Mouse (Mus musculus) lung, postnatal 25 days (tissue): Measurements from ENCODE around the gene Rps6kc1.
A peak's percentile ranks its signal among the peaks of the same experiment; 100 is the strongest.

Experiments
- DNase-seq: peaks from one replicate; pipeline ENCODE4 v3.0.0; 2022; ENCODE audit warnings: low spot score

Rps6kc1 gene

DNA sequence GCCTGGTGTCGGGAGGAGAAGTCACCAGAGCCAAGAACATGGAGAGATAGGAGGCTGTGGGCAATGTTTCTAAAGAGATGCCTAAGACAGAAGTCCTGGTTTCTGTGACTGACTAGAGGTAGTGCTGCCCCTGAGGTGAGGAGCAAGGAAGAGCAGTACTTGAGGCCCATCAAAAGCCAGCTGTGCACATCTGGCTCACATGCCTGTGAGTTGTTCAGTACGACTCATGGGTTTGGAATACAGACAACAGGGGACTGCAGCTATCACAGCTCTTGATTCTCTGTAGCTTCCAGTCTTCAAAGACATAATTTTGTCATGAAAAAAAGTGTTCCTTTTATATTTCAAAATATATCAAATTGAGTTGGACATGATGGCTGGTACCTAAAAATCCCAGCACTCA is 10.5 kb downstream of the Rps6kc1 start:
- DNase-seq, result no peak

DNA sequence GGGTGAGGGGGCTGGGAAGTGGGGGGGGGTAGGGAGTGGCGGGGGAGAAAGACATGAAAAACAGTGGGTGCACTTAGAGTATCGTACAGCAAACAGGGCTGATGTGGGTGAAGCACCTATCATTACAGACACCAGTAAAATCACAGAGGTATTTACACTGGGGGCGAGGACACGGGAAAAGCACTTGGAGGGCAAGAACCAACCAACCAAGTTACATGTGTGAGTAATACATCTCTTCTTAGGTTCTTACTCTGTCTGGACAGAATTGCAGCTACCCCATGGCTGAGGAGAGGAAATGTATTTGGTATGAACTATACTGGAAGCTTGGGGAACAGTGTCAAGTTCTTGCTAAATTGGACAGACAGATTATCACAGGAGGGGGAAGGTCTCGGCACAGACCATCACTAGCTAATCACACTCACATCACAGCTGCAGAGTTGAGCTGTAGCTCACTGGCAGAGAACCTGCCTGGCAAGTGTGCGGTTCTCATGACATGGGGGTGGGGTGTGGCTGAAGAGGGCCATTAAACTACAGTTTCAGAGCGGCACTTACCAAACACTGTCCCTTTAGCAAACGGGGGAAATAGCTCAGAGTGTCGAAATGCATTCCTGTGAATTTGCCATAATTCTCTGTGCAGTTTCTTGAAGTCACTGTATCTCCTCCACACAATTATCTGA is 12.5 kb downstream of the Rps6kc1 start:
- DNase-seq, result peak; percentile 66

DNA sequence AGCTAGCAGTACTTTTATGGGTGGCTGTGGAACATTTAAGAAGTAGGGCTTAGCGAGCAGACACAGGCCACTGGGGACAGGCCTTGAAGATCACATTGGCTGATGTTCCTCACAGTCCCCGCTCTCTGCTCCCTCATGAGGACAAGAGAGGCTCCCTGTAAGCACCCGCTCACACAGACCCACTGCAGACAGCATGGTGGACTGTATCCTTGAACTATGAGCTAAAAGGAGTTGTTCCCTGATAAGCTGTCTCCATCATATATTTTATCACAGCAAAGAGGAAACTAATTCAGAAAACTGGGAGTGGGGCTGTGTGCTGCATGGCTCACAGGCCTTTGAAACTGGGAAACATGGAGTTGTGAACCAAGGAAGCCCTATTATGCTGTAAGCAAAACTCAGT is 13.4 kb downstream of the Rps6kc1 start:
- DNase-seq, result no peak

GRCm38 (mm10) chr1:190893559-190894167 is 17.9 kb downstream of the Rps6kc1 start:
- no peak for DNase-seq

DNA sequence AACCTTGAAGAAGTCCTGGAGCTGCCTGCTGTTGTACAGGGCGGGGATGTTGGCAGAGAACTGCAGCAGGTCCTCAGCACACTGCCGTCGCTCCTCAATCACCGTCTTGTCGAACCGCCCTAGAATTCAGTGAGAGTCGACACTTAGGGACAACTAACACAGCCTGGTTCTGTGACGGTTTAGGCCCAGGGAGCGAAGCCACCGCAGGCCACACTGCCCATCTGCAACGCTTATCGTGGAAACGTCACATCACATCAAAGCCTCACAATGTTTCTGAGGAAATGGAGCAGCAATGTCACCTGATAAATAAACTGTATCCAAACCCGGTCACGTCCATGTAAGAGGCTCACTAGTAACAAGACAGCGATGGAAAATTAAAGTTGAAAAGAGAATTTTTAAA is 22.9 kb downstream of the Rps6kc1 start:
- no peak for DNase-seq

DNA sequence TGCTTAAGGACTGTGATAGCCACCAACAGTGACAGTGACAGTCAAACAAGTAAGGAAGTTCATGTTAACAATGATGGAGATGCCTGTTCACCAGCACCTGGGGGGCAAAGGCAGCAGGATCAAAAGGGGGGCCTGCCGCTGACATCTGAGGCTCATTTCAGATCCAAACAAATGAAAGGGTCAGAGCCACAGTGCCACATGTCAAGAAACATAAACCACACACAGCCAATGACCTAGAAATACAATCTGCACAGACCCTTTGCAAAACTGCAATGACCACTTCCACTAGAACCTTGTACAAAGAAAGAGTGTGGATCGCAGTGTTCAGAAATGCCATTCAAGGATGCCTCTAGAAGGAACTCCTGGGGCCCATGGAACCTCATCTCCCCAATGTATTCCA is 23.5 kb downstream of the Rps6kc1 start:
- no peak for DNase-seq

- DNase-seq, result peak; percentile 36
Observed at GRCm38 (mm10) chr1:190886014-190886413, 25.6 kb downstream of the Rps6kc1 start.

DNA sequence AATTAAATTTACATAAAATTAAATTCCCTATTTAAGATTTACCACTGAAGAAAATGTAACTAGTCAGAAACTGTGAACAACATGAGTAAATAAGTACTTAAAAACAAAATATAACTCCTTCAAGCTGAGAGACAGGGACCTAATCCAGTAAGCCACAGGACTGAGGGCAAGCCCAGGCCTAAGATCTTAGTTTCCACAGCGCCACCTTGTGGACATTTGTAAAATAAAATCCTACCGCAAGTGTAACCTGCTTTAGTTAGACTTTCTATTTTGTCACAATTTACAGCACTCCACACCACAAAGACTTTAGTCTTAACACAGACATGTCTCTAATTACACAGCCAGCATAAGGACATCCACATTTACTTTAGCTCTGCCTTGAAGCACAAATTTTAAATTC is 30.1 kb downstream of the Rps6kc1 start:
- DNase-seq, result peak; percentile 53

- DNase-seq, result peak; percentile 35
Observed at GRCm38 (mm10) chr1:190880638-190881037, 30.9 kb downstream of the Rps6kc1 start.

- no peak for DNase-seq
Observed at GRCm38 (mm10) chr1:190875751-190876150, 35.8 kb downstream of the Rps6kc1 start.

DNA sequence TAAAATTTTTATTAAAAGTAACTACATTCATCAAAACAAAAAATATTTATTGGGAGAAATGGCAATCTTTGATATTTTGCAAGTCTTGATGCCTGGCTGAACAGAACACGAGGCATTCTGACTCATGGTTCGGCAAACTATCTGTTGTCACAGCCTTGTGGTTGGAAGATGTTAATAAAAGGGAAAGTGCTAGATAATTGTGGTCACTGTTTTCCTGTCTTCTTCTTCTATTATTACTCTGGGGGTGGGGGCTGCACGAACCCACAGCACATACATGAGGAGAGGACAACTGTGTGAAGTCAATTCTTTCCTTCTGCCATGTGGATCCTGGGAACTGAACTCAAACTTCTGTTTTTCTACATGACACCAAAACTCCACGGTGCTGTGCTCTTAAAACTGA is 36.5 kb downstream of the Rps6kc1 start:
- no peak for DNase-seq

GRCm38 (mm10) chr1:190871068-190871467 is 40.5 kb downstream of the Rps6kc1 start:
- DNase-seq, result no peak

- DNase-seq, result no peak
Observed at GRCm38 (mm10) chr1:190869996-190870395, 41.6 kb downstream of the Rps6kc1 start.

DNA sequence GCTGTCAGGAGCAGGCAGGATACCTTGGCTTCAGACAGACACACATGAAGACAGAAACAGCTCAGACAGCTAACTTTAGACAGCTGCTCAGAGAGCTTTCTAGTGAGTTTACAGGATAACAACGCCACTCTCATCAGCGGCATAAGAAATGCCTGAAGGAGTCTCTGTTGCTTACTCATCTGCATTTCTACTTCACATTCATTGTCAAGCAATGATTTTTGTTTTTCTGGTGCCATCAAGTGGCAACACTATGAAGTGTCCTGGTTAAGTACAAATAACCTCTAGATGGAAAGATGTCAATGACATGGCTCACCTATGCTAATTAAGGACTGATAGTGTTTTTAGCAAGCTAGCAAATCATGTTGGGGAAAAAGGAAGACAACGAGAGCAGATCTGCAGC is 42.8 kb downstream of the Rps6kc1 start:
- no peak for DNase-seq

GRCm38 (mm10) chr1:190861626-190862025 is 49.9 kb downstream of the Rps6kc1 start:
- no peak for DNase-seq

GRCm38 (mm10) chr1:190854465-190854864 is 57.1 kb downstream of the Rps6kc1 start:
- DNase-seq, result no peak

- DNase-seq, result no peak
Observed at GRCm38 (mm10) chr1:190849162-190849865, 62.3 kb downstream of the Rps6kc1 start.

DNA sequence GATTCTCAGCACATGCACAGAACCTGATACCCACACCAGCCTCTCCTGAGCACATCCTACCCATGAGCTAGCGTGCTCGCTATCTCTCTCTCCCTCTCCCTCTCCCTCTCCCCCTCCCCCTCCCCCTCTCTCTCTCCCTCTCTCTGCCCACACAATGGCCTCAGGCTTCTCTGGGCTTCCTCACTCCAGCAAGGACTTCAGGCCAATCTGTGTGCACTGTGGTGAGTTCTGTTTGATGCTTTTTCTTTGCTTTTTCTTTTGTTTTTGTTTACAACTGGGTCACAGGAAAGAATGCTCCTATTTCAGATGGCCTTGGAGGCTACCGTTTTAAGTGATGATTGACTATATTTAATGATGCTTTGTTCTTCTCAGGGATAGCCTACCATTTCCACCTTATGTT is 62.9 kb downstream of the Rps6kc1 start:
- DNase-seq, result no peak

- no peak for DNase-seq
Observed at GRCm38 (mm10) chr1:190846956-190847355, 64.6 kb downstream of the Rps6kc1 start.

GRCm38 (mm10) chr1:190846074-190846730 is 65.4 kb downstream of the Rps6kc1 start:
- no peak for DNase-seq

DNA sequence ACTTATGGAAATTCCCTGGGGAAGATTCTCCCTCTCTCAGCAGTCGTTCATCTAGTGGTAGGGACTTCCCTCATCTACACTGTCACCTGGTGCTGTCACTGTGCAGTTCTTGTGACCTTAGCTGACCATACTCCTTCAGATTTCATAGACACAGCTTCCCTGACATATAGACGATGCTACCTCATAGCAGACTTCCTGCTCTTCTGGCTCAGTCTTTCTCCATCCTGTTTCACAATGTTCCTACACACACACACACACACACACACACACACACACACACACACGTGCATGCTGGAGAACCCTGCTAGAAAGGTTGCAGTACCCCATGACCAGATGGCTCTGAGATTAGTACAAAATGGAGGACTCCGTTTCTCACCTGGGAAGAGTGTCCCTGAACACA is 66.2 kb downstream of the Rps6kc1 start:
- DNase-seq, result no peak

DNA sequence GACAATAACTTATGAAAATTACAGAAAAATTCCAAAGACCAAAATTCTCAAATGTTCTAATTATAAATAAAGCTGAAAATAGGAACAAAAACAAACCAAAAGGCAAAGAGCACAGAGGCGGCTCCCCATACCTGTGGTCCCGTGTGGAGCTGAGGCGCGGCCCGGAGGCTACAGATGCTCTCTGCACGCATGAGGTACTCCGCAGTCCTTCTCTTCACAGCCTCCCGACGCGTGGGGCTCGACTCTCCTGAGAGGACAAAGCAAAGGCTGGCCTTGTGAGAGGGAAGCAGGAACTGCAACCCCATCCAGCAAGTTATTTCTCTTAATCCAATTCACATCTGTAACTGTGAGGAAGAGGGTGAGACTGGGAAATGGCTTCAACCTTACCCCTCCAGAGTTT is 67.2 kb downstream of the Rps6kc1 start:
- no peak for DNase-seq

- DNase-seq, result no peak
Observed at GRCm38 (mm10) chr1:190836046-190836445, 75.5 kb downstream of the Rps6kc1 start.
